Mouse (Mus musculus): ENCODE data around the gene Bfsp1.

The Bfsp1 gene

DNA sequence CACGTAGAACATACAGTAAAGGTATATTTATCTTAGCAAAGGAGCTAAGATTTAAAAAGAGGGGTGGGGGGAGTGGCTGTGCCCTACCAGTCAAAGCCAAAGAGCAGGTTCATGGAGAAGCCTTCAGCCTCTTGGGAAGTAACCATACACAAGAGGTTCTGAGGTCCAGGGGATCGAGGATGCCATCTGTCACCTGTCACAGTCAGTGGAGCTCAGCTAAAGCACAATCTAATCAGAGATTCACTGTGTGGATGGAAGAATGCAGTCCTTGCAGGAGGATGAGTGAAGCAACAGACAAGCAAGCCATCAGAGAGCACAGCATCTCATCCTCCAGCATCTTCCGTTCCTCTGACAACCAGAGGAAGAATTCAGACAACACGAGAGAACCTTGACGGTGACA is 73.1 kb downstream of the Bfsp1 start:
- DNase-seq, result no peak

DNA sequence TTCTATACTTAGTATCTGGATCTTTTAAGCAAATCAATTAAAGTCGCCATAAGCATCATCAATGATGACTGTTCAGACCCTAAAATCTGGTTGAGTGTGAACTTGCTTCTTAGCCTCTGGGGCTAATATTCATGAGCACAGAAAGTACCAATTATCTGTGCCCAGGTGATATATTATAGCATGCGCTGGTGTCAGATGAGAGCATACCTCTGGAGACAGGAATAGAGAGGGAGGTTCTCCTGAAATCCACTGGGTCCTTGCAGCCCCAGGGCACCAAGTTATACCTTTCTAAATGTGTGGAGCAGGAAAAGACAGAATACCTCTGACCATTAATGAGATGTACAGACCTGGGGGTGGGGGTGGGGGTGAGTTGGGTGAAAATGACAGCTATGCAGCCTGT is 82.7 kb downstream of the Bfsp1 start:
- DNase-seq, result no peak
